8 mouse cellular contexts compared by ENCODE assay signal in genomic region chr7:114066529-114067178, GRCm38 (mm10). TPM values are rescaled to one million over a fixed set of nuclear protein-coding genes. Genes with fewer than 3 reads are reported as not detected.
DNase-seq lines count a peak whose midpoint lies in the region; ATAC-seq lines count a peak whose summit lies in the region.

No protein-coding gene starts in this region.

- H3K4me2 ChIP-seq in intestine, embryonic 14.5 days (ENCODE audit: low read length) = peak overlapping the region; percentile 54

- peak; percentile 78 for ATAC-seq in intestine, embryonic 14.5 days (replicated peaks; ENCODE audit: low FRiP score, low TSS enrichment, low read depth)
- ATAC-seq in megakaryocyte-erythroid progenitor cell, adult 5-6 weeks (replicated peaks; ENCODE audit: low FRiP score, low TSS enrichment, poor library complexity, severe bottlenecking) = peak; percentile 97

- H3K27ac ChIP-seq in intestine, embryonic 14.5 days (ENCODE audit: low read depth) = no peak overlapping the region

- no peaks in the 10 kb centered on the region for H3K36me3 ChIP-seq in intestine, embryonic 14.5 days (ENCODE audit: control insufficient read depth, insufficient read depth, low read length)

- WGBS in intestine, embryonic 14.5 days = 11% methylated on average over 14 of the region's 14 CpGs

- H3K9me3 ChIP-seq in intestine, embryonic 14.5 days (ENCODE audit: control insufficient read depth, low read length) = no peaks in the 10 kb centered on the region

- peak; percentile 84 to 96 for DNase-seq in adrenal gland, adult (ENCODE audit: inconsistent age in 2 of 2, low spot score in 1 of 2)
- DNase-seq in embryo, embryonic 11 days = peak; percentile 88
- peak; percentile 56 for DNase-seq in gastrocnemius, postnatal 25 days
- peak; percentile 93 for DNase-seq in intestine, embryonic 14.5 days (ENCODE audit: low spot score)
- peak; percentile 71 to 83 for DNase-seq in left cerebral cortex, postnatal 10 days (ENCODE audit: extremely low spot score in 1 of 2, low spot score in 2 of 2)
- DNase-seq in right cerebral cortex, postnatal 25 days = peak; percentile 83
- peak; percentile 75 to 84 for DNase-seq in urinary bladder, postnatal 4 days (ENCODE audit: low spot score in 2 of 2)

- H3K27me3 ChIP-seq in intestine, embryonic 14.5 days (replicated peaks; ENCODE audit: control insufficient read depth, insufficient read depth, low read length) = no peaks in the 10 kb centered on the region

- peak overlapping the region; percentile 20; the same call in 1 of the 2 replicates for H3K4me3 ChIP-seq in intestine, embryonic 14.5 days (ENCODE audit: low read depth, low read length)

- no peak overlapping the region for H3K9ac ChIP-seq in intestine, embryonic 14.5 days (ENCODE audit: low read length)

- intact Hi-C loops in left cerebral cortex, postnatal 10 days (cut with DNase I) = loop anchor here (2.0 to 10.0 kb wide), 2 partner anchors 48 to 146 kb away; partner anchors contain the start of gene Rras2

- H3K4me1 ChIP-seq in intestine, embryonic 14.5 days (replicated peaks; ENCODE audit: control insufficient read depth, insufficient read depth, low read length) = peaks cover 23% of the 10 kb centered on the region; the same call in 1 of the 2 replicates

RNA-seq across cellular contexts. Expression of gene Rras2, which starts 50.9 kb away (rescaled TPM):
- 10 to 100 TPM; 13.9 to 18.5 TPM for total RNA-seq in gastrocnemius, postnatal 25 days (2021)
- 31.1 and 31.9 TPM in 2 replicates for polyA plus RNA-seq in intestine, embryonic 14.5 days (2014; fragmentation: Nextera tagmentation; extraction: Ambion mirVana)
- total RNA-seq in left cerebral cortex, postnatal 10 days (2021) = 10 to 100 TPM; 60.3 to 67.5 TPM
- total RNA-seq in megakaryocyte-erythroid progenitor cell, adult 5-6 weeks (2014; fragmentation: Nextera tagmentation) = 1.2 and 3.8 TPM in 2 replicates
- total RNA-seq in megakaryocyte-erythroid progenitor cell, adult 5-6 weeks (2017) = 2.1 and 3.4 TPM in 2 replicates
